Mouse (Mus musculus): Measurements from ENCODE around the gene Arhgap4. TPM values are rescaled to one million over a fixed set of nuclear protein-coding genes. Genes with fewer than 3 reads are reported as not detected.

The Arhgap4 gene
- polyA plus RNA-seq, 2 experiments, result 3.7 to 8.8 TPM

DNA sequence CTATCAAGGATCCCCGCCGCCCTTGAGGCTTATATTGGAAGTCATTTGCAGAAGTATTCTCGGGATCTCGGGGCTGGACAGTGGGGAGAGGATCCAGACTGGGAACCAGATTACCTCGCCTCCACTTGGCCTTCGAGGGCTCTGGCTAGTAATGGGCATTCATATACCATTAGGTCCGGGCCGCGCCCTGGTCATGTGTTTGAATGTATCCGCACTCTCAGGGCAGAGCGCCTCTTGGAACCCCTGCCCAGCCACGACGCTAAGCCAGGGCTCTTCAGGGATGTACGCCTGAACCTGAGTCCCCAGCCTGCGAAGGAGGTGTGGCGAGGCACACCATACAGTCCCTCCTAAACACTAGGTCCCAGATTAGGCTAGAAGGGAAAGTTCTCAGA, 40.6 kb downstream of the Arhgap4 start:
- peaks cover 2% of the 10 kb centered on the region; the same call in 1 of the 2 replicates for H3K4me1 ChIP-seq (ENCODE audit: control insufficient read depth, insufficient read depth, low read length)
- peaks cover 9% of the 10 kb centered on the region; the same call in 1 of the 2 replicates for H3K27me3 ChIP-seq (ENCODE audit: control insufficient read depth, insufficient read depth, low read length)
- H3K36me3 ChIP-seq (ENCODE audit: control insufficient read depth, insufficient read depth, low read length), result no peaks in the 10 kb centered on the region
- H3K4me3 ChIP-seq (replicated peaks; ENCODE audit: low read length), result peak overlapping the region; percentile 38
- WGBS, result 23% methylated on average over 15 of the region's 16 CpGs
- no peak for TF ChIP-seq POLR2A (IDR thresholded peaks at IDR 0.05; ENCODE audit: borderline replicate concordance, extremely low read depth, insufficient read depth, insufficient read length)
- DNase-seq (ENCODE audit: low spot score) (no peak), ATAC-seq (ENCODE audit: low FRiP score, low read depth) (no peak)
- H3K27ac ChIP-seq (replicated peaks; ENCODE audit: low read depth, low read length), result no peak overlapping the region
- no peaks in the 10 kb centered on the region for H3K9me3 ChIP-seq (ENCODE audit: control insufficient read depth, low read length)
- H3K9ac ChIP-seq (ENCODE audit: low read depth, low read length, severe bottlenecking), result 0 out of 2 replicates have a peak overlapping the region, but pooled peaks have one; percentile 40
- H3K4me2 ChIP-seq (replicated peaks; ENCODE audit: low read depth, low read length, severe bottlenecking), result peak overlapping the region; percentile 70

DNA sequence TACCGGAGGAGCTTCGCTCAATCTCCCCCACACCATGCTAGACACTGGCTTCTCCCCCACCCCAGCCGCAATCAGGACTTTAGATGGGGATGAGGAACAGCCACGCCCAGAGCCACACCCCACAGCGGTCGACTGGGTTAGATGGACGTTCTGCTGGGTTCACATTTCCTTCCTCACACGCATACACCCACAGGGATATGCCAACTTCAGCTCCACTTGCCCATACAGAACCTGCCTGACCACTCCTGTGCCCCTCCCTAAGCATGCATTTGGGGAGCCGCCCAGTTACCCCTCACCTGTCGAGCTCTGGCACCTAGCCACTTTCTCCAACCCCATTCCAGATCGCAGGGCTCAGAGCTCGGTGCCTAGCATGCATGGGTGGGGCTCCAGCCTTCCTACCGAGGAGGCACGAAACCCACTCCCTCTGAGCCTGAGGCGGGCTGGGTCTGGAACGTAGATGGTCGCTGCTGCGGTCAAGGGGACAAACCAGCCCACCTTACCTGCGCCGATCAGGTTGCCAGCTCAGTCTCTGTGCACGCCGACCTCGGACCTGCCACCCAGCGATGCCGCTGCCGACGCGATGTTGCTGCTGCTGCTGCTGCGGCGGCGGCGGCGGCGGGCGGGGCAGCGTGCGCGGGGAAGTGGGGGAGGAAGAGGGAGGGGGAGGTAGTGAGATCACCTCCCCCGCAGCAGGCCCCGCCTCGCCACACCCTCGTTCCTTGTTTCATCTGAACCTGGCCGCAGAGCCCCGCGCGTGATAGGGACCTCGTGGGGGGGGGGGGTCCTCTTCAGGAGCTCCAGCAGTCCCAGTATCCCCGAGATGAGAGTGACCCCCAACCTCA, 41.3 kb downstream of the Arhgap4 start:
- 23% methylated on average over 35 of the region's 48 CpGs for WGBS
- peak; percentile 5 for DNase-seq (ENCODE audit: low spot score)

DNA sequence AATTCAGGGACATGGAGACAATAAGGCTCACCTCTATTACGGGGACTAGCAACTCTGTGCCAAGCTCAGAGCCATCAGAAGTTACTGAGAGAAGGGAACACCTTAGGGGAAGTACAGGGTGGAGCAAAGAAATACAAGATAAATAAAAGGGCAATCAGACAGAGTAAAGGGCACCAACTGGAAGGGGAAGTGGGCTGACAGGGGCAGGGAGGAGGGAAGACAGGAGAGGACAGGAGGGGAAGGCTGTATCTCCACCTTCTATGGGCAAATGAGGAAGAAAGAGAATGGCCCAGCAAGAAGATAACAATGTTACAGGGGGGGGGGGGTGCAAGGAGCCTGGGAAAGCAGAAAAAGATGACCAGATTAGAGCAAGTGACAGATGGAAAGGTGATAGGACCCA, 44.7 kb downstream of the Arhgap4 start:
- Histone ChIP-seq H3K36me3 (ENCODE audit: control insufficient read depth, insufficient read depth, low read length) (no peaks in the 10 kb centered on the region), H3K27me3 (ENCODE audit: control insufficient read depth, insufficient read depth, low read length) (peaks cover 9% of the 10 kb centered on the region; the same call in 1 of the 2 replicates), H3K4me3 (replicated peaks; ENCODE audit: low read length) (no peak overlapping the region), H3K4me2 (replicated peaks; ENCODE audit: low read depth, low read length, severe bottlenecking) (no peak overlapping the region), H3K27ac (replicated peaks; ENCODE audit: low read depth, low read length) (no peak overlapping the region), H3K9ac (ENCODE audit: low read depth, low read length, severe bottlenecking) (no peak overlapping the region), H3K4me1 (ENCODE audit: control insufficient read depth, insufficient read depth, low read length) (peaks cover 2% of the 10 kb centered on the region; the same call in 1 of the 2 replicates), H3K9me3 (ENCODE audit: control insufficient read depth, low read length) (no peaks in the 10 kb centered on the region)
- no peak for TF ChIP-seq POLR2A (IDR thresholded peaks at IDR 0.05; ENCODE audit: borderline replicate concordance, extremely low read depth, insufficient read depth, insufficient read length)
- ATAC-seq (ENCODE audit: low FRiP score, low read depth) (no peak), DNase-seq (ENCODE audit: low spot score) (no peak)
- 75% methylated on average over 1 of the region's 1 CpGs for WGBS

More for the DNA sequence above, 41.3 kb downstream of the Arhgap4 start:
- peak overlapping the region; percentile 40; the same call in 1 of the 2 replicates for H3K9ac ChIP-seq (ENCODE audit: low read depth, low read length, severe bottlenecking)
- no peak overlapping the region for H3K27ac ChIP-seq (replicated peaks; ENCODE audit: low read depth, low read length)
- ATAC-seq (ENCODE audit: low FRiP score, low read depth), result no peak
- H3K9me3 ChIP-seq (ENCODE audit: control insufficient read depth, low read length), result no peaks in the 10 kb centered on the region
- H3K4me3 ChIP-seq (replicated peaks; ENCODE audit: low read length), result peak overlapping the region; percentile 38
- H3K4me1 ChIP-seq (ENCODE audit: control insufficient read depth, insufficient read depth, low read length), result peaks cover 2% of the 10 kb centered on the region; the same call in 1 of the 2 replicates
- no peaks in the 10 kb centered on the region for H3K36me3 ChIP-seq (ENCODE audit: control insufficient read depth, insufficient read depth, low read length)
- H3K27me3 ChIP-seq (ENCODE audit: control insufficient read depth, insufficient read depth, low read length), result peaks cover 9% of the 10 kb centered on the region; the same call in 1 of the 2 replicates
- TF ChIP-seq POLR2A (IDR thresholded peaks at IDR 0.05; ENCODE audit: borderline replicate concordance, extremely low read depth, insufficient read depth, insufficient read length), result no peak
- peak overlapping the region; percentile 70 for H3K4me2 ChIP-seq (replicated peaks; ENCODE audit: low read depth, low read length, severe bottlenecking)

DNA sequence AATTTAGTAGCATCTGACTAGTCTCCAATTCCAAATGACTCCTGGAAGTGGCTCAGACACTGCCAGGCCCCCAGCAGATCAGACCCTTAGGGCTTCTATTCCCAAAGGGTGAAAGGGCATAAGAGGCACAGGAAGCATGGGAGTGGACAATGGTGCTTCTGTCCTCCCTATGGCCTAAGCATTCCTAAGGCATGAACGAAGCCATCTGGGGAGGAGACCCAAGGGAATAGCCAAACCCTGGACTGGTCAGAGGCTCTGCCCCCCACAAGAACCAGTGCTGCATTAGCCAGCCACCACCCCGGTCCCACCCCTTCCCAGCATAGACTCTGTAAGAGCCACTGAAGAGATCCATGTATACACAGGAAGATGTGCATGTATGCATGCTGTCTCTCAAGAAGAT, 45.8 kb downstream of the Arhgap4 start:
- ATAC-seq (ENCODE audit: low FRiP score, low read depth), result no peak

DNA sequence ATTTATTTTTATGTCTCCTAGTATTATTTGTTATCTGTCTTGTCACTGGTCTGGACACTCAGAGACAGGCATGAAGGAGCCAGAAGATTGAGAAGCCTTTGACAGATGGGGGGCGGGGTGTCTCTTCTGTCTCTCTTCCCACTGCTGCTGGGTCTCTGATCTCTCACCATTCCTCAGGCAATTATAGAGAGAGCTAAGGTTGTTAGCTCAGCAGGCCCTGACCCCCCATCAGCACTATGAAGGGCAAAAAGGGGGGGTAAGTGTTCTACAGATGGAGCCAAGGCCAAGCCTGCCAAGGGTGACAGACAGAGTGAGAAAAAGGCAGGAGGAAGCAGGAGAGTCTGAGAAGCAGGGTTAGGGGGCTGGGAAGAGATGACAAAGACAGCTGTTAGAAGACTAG, 49.7 kb downstream of the Arhgap4 start:
- Histone ChIP-seq H3K4me1 (ENCODE audit: control insufficient read depth, insufficient read depth, low read length) (no peaks in the 10 kb centered on the region), H3K4me3 (replicated peaks; ENCODE audit: low read length) (no peak overlapping the region), H3K4me2 (replicated peaks; ENCODE audit: low read depth, low read length, severe bottlenecking) (no peak overlapping the region), H3K27ac (replicated peaks; ENCODE audit: low read depth, low read length) (no peak overlapping the region), H3K27me3 (ENCODE audit: control insufficient read depth, insufficient read depth, low read length) (no peaks in the 10 kb centered on the region), H3K9me3 (ENCODE audit: control insufficient read depth, low read length) (no peaks in the 10 kb centered on the region), H3K36me3 (ENCODE audit: control insufficient read depth, insufficient read depth, low read length) (no peaks in the 10 kb centered on the region), H3K9ac (ENCODE audit: low read depth, low read length, severe bottlenecking) (no peak overlapping the region)
- TF ChIP-seq POLR2A (IDR thresholded peaks at IDR 0.05; ENCODE audit: borderline replicate concordance, extremely low read depth, insufficient read depth, insufficient read length), result no peak
- no peak for DNase-seq (ENCODE audit: low spot score)
- WGBS, result 38% methylated on average over 1 of the region's 1 CpGs
- ATAC-seq (ENCODE audit: low FRiP score, low read depth), result no peak

More for the DNA sequence above, 45.8 kb downstream of the Arhgap4 start:
- WGBS, result 73% methylated on average over 2 of the region's 2 CpGs
- Histone ChIP-seq H3K27ac (replicated peaks; ENCODE audit: low read depth, low read length) (no peak overlapping the region), H3K9ac (ENCODE audit: low read depth, low read length, severe bottlenecking) (no peak overlapping the region), H3K27me3 (ENCODE audit: control insufficient read depth, insufficient read depth, low read length) (peaks cover 9% of the 10 kb centered on the region; the same call in 1 of the 2 replicates), H3K4me3 (replicated peaks; ENCODE audit: low read length) (no peak overlapping the region), H3K9me3 (ENCODE audit: control insufficient read depth, low read length) (no peaks in the 10 kb centered on the region), H3K4me2 (replicated peaks; ENCODE audit: low read depth, low read length, severe bottlenecking) (no peak overlapping the region), H3K36me3 (ENCODE audit: control insufficient read depth, insufficient read depth, low read length) (no peaks in the 10 kb centered on the region), H3K4me1 (ENCODE audit: control insufficient read depth, insufficient read depth, low read length) (no peaks in the 10 kb centered on the region)
- DNase-seq (ENCODE audit: low spot score), result no peak
- TF ChIP-seq POLR2A (IDR thresholded peaks at IDR 0.05; ENCODE audit: borderline replicate concordance, extremely low read depth, insufficient read depth, insufficient read length), result no peak
